Mouse (Mus musculus) C2C12 (cell line): ENCODE results near the gene Btg1. TPM values are rescaled to one million over a fixed set of nuclear protein-coding genes. Genes with fewer than 3 reads are reported as not detected.

ENCODE experiments used
- H3K27me3 ChIP-seq: one replicate; pipeline ENCODE4 v1.6.1; 2011; ENCODE audit not compliant: control insufficient read depth, insufficient read depth, insufficient read length
- H3K36me3 ChIP-seq: one replicate; pipeline ENCODE4 v1.6.1; 2011; ENCODE audit not compliant: control insufficient read depth, insufficient read depth
- H3K4me3 ChIP-seq: one replicate; pipeline ENCODE4 v1.5.1; 2011; ENCODE audit warnings: mild to moderate bottlenecking, control low read depth; ENCODE audit not compliant: poor library complexity, insufficient read depth, severe bottlenecking
- H3K79me2 ChIP-seq: one replicate; pipeline ENCODE4 v1.6.1; 2011; ENCODE audit not compliant: control insufficient read depth, insufficient read depth
- H3K79me3 ChIP-seq: one replicate; pipeline ENCODE4 v1.6.1; 2011; ENCODE audit warnings: low read depth, control low read depth
- H3ac ChIP-seq: one replicate; pipeline ENCODE3; 2011; ENCODE audit warnings: low read depth; ENCODE audit not compliant: control insufficient read depth, insufficient read length
- CEBPB ChIP-seq: IDR thresholded peaks from one replicate; pipeline ENCODE4 v1.6.1; 2011; ENCODE audit warnings: low read depth, mild to moderate bottlenecking, control low read depth, moderate library complexity
- CTCF ChIP-seq: IDR thresholded peaks from one replicate; pipeline ENCODE4 v1.5.1; 2011; ENCODE audit not compliant: control insufficient read depth, insufficient read depth, insufficient read length
- FOSL1 ChIP-seq: IDR thresholded peaks from one replicate; pipeline ENCODE4 v1.8.0; 2011; ENCODE audit warnings: mild to moderate bottlenecking, low read length; ENCODE audit not compliant: poor library complexity, insufficient read depth, severe bottlenecking
- MAX ChIP-seq: IDR thresholded peaks from one replicate; pipeline ENCODE4 v1.6.1; 2011; ENCODE audit warnings: mild to moderate bottlenecking, control low read depth
- MYOD1 ChIP-seq: IDR thresholded peaks from one replicate; pipeline ENCODE4 v1.6.1; 2011; ENCODE audit warnings: low read depth; ENCODE audit not compliant: control insufficient read depth, insufficient read length
- MYOG ChIP-seq: IDR thresholded peaks from one replicate; pipeline ENCODE4 v1.6.1; 2011; ENCODE audit not compliant: control insufficient read depth, insufficient read length; ENCODE audit errors: extremely low read depth
- USF1 ChIP-seq: IDR thresholded peaks from one replicate; pipeline ENCODE4 v1.6.1; 2011; ENCODE audit warnings: low read depth, mild to moderate bottlenecking, control low read depth, moderate library complexity
- polyA plus RNA-seq: library from polyadenylated mRNA; unstranded; fragments of >200 nt; fragmentation: generic; extraction: Trizol; gene quantifications from one replicate; pipeline ENCODE4 v1.2.1, GENCODE M21; 2012; ENCODE audit warnings: missing spikeins

Btg1 gene
- polyA plus RNA-seq, 1 experiment: 31.7 TPM

GRCm38 (mm10) chr10:96625061-96625460 is 8.3 kb downstream of the Btg1 start:
- Histone ChIP-seq H3K79me3 (peaks cover 84% of the 10 kb centered on the region), H3K27me3 (no peaks in the 10 kb centered on the region), H3K79me2 (peaks cover 94% of the 10 kb centered on the region), H3ac (no peak overlapping the region), H3K36me3 (peaks cover 69% of the 10 kb centered on the region), H3K4me3 (no peak overlapping the region)
- no peak for TF ChIP-seq MYOG
- no peak for TF ChIP-seq CEBPB
- no peak for TF ChIP-seq MAX
- no peak for TF ChIP-seq CTCF
- no peak for TF ChIP-seq MYOD1
- TF ChIP-seq USF1: no peak
- no peak for TF ChIP-seq FOSL1

GRCm38 (mm10) chr10:96625682-96626081 is 8.9 kb downstream of the Btg1 start:
- H3K27me3 ChIP-seq: no peaks in the 10 kb centered on the region
- H3K4me3 ChIP-seq: no peak overlapping the region
- H3K36me3 ChIP-seq: peaks cover 69% of the 10 kb centered on the region
- TF ChIP-seq MYOG (no peak), MYOD1 (no peak), CTCF (no peak), FOSL1 (no peak), CEBPB (no peak), MAX (no peak), USF1 (no peak)
- H3K79me2 ChIP-seq: peaks cover 94% of the 10 kb centered on the region
- H3K79me3 ChIP-seq: peaks cover 84% of the 10 kb centered on the region
- no peak overlapping the region for H3ac ChIP-seq

GRCm38 (mm10) chr10:96626120-96626750 is 9.4 kb downstream of the Btg1 start:
- H3K27me3 ChIP-seq: no peaks in the 10 kb centered on the region
- no peak overlapping the region for H3ac ChIP-seq
- peaks cover 69% of the 10 kb centered on the region for H3K36me3 ChIP-seq
- peaks cover 94% of the 10 kb centered on the region for H3K79me2 ChIP-seq
- TF ChIP-seq USF1: no peak
- no peak for TF ChIP-seq MYOD1
- no peak for TF ChIP-seq FOSL1
- no peak for TF ChIP-seq MYOG
- TF ChIP-seq CTCF: no peak
- no peak for TF ChIP-seq MAX
- no peak for TF ChIP-seq CEBPB
- no peak overlapping the region for H3K4me3 ChIP-seq
- peaks cover 80% of the 10 kb centered on the region for H3K79me3 ChIP-seq

- Histone ChIP-seq H3ac (no peak overlapping the region), H3K4me3 (no peak overlapping the region), H3K79me2 (peaks cover 94% of the 10 kb centered on the region), H3K27me3 (no peaks in the 10 kb centered on the region), H3K79me3 (peaks cover 70% of the 10 kb centered on the region), H3K36me3 (peaks cover 65% of the 10 kb centered on the region)
- no peak for TF ChIP-seq CEBPB
- TF ChIP-seq MYOG: no peak
- no peak for TF ChIP-seq MAX
- no peak for TF ChIP-seq CTCF
- no peak for TF ChIP-seq MYOD1
- TF ChIP-seq FOSL1: no peak
- no peak for TF ChIP-seq USF1
Measured at GRCm38 (mm10) chr10:96627332-96627731, 10.5 kb downstream of the Btg1 start.

- peaks cover 55% of the 10 kb centered on the region for H3K36me3 ChIP-seq
- no peaks in the 10 kb centered on the region for H3K27me3 ChIP-seq
- TF ChIP-seq CEBPB (peak; percentile 65), MYOG (no peak), CTCF (no peak), FOSL1 (peak; percentile 99), MYOD1 (peak; percentile 67), USF1 (peak; percentile 41), MAX (peak; percentile 82)
- H3K79me3 ChIP-seq: peaks cover 60% of the 10 kb centered on the region
- H3K4me3 ChIP-seq: no peak overlapping the region
- peaks cover 91% of the 10 kb centered on the region for H3K79me2 ChIP-seq
- H3ac ChIP-seq: peak overlapping the region; percentile 13
Measured at GRCm38 (mm10) chr10:96628100-96628912, 11.5 kb downstream of the Btg1 start.
